Mouse (Mus musculus) ES-E14 (cell line): ENCODE data around the gene Ren1. TPM values are rescaled to one million over a fixed set of nuclear protein-coding genes. Genes with fewer than 3 reads are reported as not detected.

Experiments used
- DNase-seq: peaks from one replicate; pipeline ENCODE4 v3.0.0-alpha.2; 2013; ENCODE audit warnings: low read depth, low spot score
- H3K27ac ChIP-seq: 2 replicates; pipeline ENCODE4 v1.5.1; 2012; ENCODE audit warnings: low read depth, mild to moderate bottlenecking, low read length, moderate library complexity, mixed read lengths; ENCODE audit not compliant: poor library complexity, insufficient read depth, severe bottlenecking
- H3K36me3 ChIP-seq: 2 replicates; pipeline ENCODE4 v1.6.1; 2012; ENCODE audit warnings: mild to moderate bottlenecking, low read length, moderate library complexity, mixed read lengths; ENCODE audit not compliant: control insufficient read depth, poor library complexity, insufficient read depth, severe bottlenecking
- H3K4me1 ChIP-seq, 2 experiments: fragments of 150-350 bp in 1 of 2; sonication (generic) in 1 of 2; 2 replicates each; pipeline ENCODE4 v1.6.1; 2012; ENCODE audit warnings: low read length in 2 of 2, mild to moderate bottlenecking in 1 of 2, mixed read lengths in 1 of 2; ENCODE audit not compliant: control insufficient read depth in 2 of 2, insufficient read depth in 2 of 2, poor library complexity in 1 of 2
- H3K4me3 ChIP-seq, 2 experiments: fragments of 150-350 bp in 1 of 2; sonication (generic) in 1 of 2; 2 replicates each; pipeline ENCODE4 v1.5.1; 2012; ENCODE audit warnings: low read length in 2 of 2, low read depth in 1 of 2, mild to moderate bottlenecking in 1 of 2, mixed read lengths in 1 of 2; ENCODE audit not compliant: insufficient read depth in 1 of 2, poor library complexity in 1 of 2, severe bottlenecking in 1 of 2
- H3K9ac ChIP-seq: 2 replicates; pipeline ENCODE4 v1.6.1; 2012; ENCODE audit warnings: low read depth, mild to moderate bottlenecking, low read length, mixed read lengths; ENCODE audit not compliant: poor library complexity, insufficient read depth, severe bottlenecking
- H3K9me3 ChIP-seq: fragments of 150-350 bp; sonication (generic); 2 replicates; pipeline ENCODE4 v1.6.1; 2012; ENCODE audit warnings: low read depth, mild to moderate bottlenecking, low read length; ENCODE audit not compliant: control insufficient read depth, insufficient read depth
- CHD2 ChIP-seq: IDR thresholded peaks from 2 replicates; pipeline ENCODE4 v1.6.1; 2014; ENCODE audit warnings: mild to moderate bottlenecking, low read depth, low read length, inconsistent platforms
- HCFC1 ChIP-seq: IDR thresholded peaks from 2 replicates; pipeline ENCODE4 v1.6.1; 2012; ENCODE audit warnings: low read length, inconsistent platforms, borderline replicate concordance; ENCODE audit not compliant: insufficient read depth
- MAFK ChIP-seq: IDR thresholded peaks from 2 replicates; pipeline ENCODE4 v1.6.1; 2014; ENCODE audit warnings: mild to moderate bottlenecking, low read depth, low read length, inconsistent platforms; ENCODE audit not compliant: insufficient read depth
- ZC3H11A ChIP-seq: IDR thresholded peaks from 2 replicates; pipeline ENCODE4 v1.6.1; 2012; ENCODE audit warnings: low read depth, mild to moderate bottlenecking, inconsistent platforms, low read length, borderline replicate concordance
- ZNF384 ChIP-seq: IDR thresholded peaks from 2 replicates; pipeline ENCODE4 v1.6.1; 2012; ENCODE audit warnings: low read depth, low read length, inconsistent platforms
- in situ Hi-C, 2 experiments: fragments of 600-800 bp; cut with MboI; formaldehyde crosslinking; loops; one replicate each; pipeline ENCODE4 v1.15.1; 2025; ENCODE audit warnings: low sequenced_read_pairs in 2 of 2, inconsistent platforms in 1 of 2; ENCODE audit not compliant: unreplicated experiment in 2 of 2
- total RNA-seq: library from RNA; depleted of rRNA; stranded (reverse); fragments of 300-350 nt; gene quantifications from 2 replicates; pipeline ENCODE4 v1.2.3, GENCODE M21; 2012

The Ren1 gene
- total RNA-seq, 1 experiment = 0.67 TPM

- TF ChIP-seq ZC3H11A (peak; percentile 86), MAFK (no peak)
- no peak overlapping the region for H3K4me3 ChIP-seq
- DNase-seq = peak; percentile 84
- in situ Hi-C loops = loop anchor here (5.0 to 25.0 kb wide), 3 partner anchors 36 to 191 kb away; partner anchors contain the start of gene Plekha6 (in 1 of the 2)
- H3K36me3 ChIP-seq = no peaks in the 10 kb centered on the region
- no peak overlapping the region for H3K27ac ChIP-seq
- H3K9me3 ChIP-seq = no peaks in the 10 kb centered on the region
- peaks cover 0 to 4% of the 10 kb centered on the region in 2 experiments; a peak in 1 of 4 replicates for H3K4me1 ChIP-seq
- H3K9ac ChIP-seq = no peak overlapping the region
Observed at GRCm38 (mm10) chr1:133353371-133353809, 3.1 kb downstream of the Ren1 start.

GRCm38 (mm10) chr1:133355469-133355868, 5.2 kb downstream of the Ren1 start:
- TF ChIP-seq ZNF384 (no peak), MAFK (no peak), ZC3H11A (no peak), CHD2 (no peak), HCFC1 (no peak)
- Histone ChIP-seq H3K4me1 (peaks cover 0 to 4% of the 10 kb centered on the region in 2 experiments; a peak in 1 of 4 replicates), H3K27ac (no peak overlapping the region), H3K4me3 (no peak overlapping the region), H3K36me3 (no peaks in the 10 kb centered on the region), H3K9ac (no peak overlapping the region), H3K9me3 (no peaks in the 10 kb centered on the region; the same call in 1 of the 2 replicates)
- DNase-seq = no peak
- in situ Hi-C loops = loop anchor here (10.0 to 25.0 kb wide), 2 partner anchors 181 to 193 kb away; partner anchors contain the start of gene Plekha6 (in 1 of the 2)

- DNase-seq = no peak
- in situ Hi-C loops = loop anchor here (10.0 to 25.0 kb wide), 2 partner anchors 181 to 194 kb away; partner anchors contain the start of gene Plekha6 (in 1 of the 2)
- H3K4me1 ChIP-seq = peaks cover 0 to 4% of the 10 kb centered on the region in 2 experiments; a peak in 1 of 4 replicates
- no peak overlapping the region for H3K4me3 ChIP-seq
- TF ChIP-seq MAFK = no peak
- no peak overlapping the region for H3K9ac ChIP-seq
- H3K27ac ChIP-seq = no peak overlapping the region
- peaks cover 1% of the 10 kb centered on the region; the same call in 1 of the 2 replicates for H3K9me3 ChIP-seq
- no peaks in the 10 kb centered on the region for H3K36me3 ChIP-seq
Observed at GRCm38 (mm10) chr1:133355912-133356311, 5.6 kb downstream of the Ren1 start.

- H3K4me3 ChIP-seq = no peak overlapping the region
- H3K9me3 ChIP-seq = peaks cover 3% of the 10 kb centered on the region; the same call in 1 of the 2 replicates
- H3K4me1 ChIP-seq = peaks cover 0 to 4% of the 10 kb centered on the region in 2 experiments; a peak in 1 of 4 replicates
- TF ChIP-seq HCFC1 (no peak), ZC3H11A (no peak), MAFK (no peak), ZNF384 (no peak), CHD2 (no peak)
- H3K9ac ChIP-seq = no peak overlapping the region
- H3K36me3 ChIP-seq = no peaks in the 10 kb centered on the region
- DNase-seq = no peak
- no peak overlapping the region for H3K27ac ChIP-seq
- in situ Hi-C loops = loop anchor here (10.0 to 25.0 kb wide), 2 partner anchors 182 to 194 kb away; partner anchors contain the start of gene Plekha6 (in 1 of the 2)
Observed at GRCm38 (mm10) chr1:133356330-133356729, 6.0 kb downstream of the Ren1 start.

GRCm38 (mm10) chr1:133361006-133361405, 10.7 kb downstream of the Ren1 start:
- TF ChIP-seq HCFC1 = no peak
- no peak overlapping the region for H3K27ac ChIP-seq
- peaks cover 5% of the 10 kb centered on the region for H3K9me3 ChIP-seq
- no peaks in the 10 kb centered on the region for H3K36me3 ChIP-seq
- no peak for DNase-seq
- H3K9ac ChIP-seq = no peak overlapping the region
- in situ Hi-C loops = loop anchor here in 1 of 2 experiments (25.0 kb wide), 1 partner anchor 199 kb away; the partner anchor contains the start of gene Plekha6
- no peak overlapping the region for H3K4me3 ChIP-seq
- peaks cover 2 to 21% of the 10 kb centered on the region in 2 experiments; a peak in 2 of 4 replicates for H3K4me1 ChIP-seq
